Mouse (Mus musculus): ENCODE results near the gene Ezh1.

The Ezh1 gene

DNA sequence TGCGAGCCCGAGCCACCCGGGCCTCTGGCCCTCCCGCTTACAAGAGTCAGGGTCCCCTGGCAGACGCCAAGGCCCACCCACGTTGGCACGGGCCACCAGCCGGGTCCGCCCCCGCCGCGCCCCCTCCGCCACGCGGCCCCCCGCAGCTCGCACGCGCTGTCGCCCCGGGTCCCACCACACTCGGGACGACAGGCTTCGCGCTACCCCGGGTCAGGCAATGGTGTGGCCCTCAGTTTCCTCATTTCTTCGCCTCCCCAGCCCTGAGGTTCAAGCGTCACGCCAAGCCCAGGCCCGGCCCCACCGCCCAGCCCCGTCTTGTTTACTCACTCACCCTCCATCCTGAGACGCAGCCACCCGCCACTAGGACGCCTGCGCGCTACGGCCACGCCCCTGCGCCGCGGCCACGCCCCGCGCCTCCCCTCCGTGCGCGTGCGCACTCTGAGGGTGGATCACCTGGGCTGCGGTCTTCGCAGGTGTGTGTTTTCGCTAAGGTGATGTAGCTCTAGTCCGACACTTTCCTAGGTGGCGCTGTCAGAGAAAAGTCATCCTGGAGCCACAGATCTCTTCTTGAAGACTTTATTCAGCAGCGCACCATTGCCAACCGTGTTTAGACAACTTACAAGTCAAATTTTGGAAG is at the start of gene Ezh1:
Gene Ezh1, minus strand, starts transcription at position 399 of the 637 bp plus-strand sequence.
- peak; percentile 65 for DNase-seq (ENCODE audit: low spot score)

DNA sequence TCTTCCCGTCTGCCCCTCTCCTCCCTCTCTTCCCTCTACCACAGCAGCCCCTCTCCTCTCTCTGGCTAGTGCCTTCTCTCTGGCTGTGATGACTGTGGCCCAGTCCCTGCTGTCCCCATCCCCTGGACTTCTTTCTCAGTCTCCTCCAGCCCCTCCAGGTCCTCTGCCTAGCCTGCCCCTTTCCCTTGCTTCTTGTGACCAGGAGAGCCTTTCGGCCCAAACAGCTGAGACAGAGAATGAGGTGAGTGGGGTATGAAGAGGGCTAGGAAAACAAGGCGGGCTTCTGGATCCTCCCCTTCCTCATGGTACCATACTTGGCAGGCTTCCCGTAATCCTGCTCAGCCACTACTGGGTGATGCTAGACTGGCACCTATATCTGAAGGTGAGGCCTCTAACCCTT is 49.0 kb upstream of the Ezh1 start:
- DNase-seq (ENCODE audit: low spot score) = no peak

DNA sequence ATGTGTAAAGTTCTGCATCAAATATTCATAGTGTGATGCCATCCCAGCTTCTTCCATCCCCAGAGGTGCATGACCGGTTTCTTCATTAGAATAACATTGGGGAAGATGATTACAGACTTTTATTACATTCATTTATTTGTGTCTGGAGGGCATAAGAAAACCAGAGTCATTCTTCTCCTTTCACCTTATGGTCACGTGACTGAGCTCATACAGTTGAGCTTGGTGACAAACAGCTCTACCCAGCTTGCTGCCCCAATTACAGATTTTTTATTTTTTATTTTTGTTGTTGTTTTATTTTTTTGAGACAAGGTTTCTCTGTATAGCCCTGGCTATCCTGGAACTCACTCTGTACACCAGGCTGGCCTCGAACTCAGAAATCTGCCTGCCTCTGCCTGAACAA is 46.2 kb upstream of the Ezh1 start:
- DNase-seq (ENCODE audit: low spot score) = no peak

DNA sequence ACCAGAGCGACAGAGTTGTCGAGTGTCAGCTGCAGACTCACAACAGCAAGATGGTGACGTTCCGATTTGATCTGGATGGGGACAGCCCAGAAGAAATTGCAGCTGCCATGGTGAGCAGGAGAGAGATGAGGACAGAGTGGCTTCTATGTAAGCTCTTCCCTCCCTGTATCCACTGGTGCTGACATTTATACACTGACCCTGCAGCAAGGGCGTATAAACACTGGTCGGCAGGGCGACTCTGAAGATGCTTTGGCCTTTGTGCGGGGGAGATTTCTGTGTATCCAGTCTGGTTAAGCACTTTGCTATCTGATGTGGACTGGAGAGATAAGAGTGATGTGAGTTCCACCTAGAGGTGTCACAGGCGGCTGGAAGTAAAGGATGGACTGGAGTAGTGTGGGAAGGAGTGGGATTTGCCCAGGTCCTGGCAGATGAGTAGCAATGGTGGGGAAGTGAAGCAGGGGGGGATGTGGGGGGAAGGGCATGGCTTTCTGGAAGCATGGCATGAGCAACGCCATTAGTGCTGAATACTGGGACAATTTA is 43.4 kb upstream of the Ezh1 start:
- DNase-seq (ENCODE audit: low spot score) = no peak

DNA sequence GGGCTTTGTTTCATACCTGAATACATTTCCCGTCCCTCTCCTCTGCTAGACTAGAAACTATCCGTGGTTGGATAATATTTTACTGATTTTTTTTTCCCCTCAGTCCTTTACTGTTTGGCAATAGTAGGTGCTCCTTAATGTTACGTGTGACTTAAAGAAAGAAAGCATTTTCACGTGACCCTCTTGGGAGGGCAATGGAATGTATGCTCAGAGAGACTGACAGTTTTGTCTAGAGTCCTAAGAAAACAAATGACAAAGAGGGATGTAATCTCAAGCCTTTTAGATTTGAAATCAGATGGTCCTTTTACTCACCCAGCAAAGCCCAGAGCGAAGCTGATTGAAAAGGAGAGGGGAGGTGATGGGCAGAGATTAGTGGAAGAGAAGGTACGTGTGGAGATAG is 39.6 kb upstream of the Ezh1 start:
- no peak for DNase-seq (ENCODE audit: low spot score)

DNA sequence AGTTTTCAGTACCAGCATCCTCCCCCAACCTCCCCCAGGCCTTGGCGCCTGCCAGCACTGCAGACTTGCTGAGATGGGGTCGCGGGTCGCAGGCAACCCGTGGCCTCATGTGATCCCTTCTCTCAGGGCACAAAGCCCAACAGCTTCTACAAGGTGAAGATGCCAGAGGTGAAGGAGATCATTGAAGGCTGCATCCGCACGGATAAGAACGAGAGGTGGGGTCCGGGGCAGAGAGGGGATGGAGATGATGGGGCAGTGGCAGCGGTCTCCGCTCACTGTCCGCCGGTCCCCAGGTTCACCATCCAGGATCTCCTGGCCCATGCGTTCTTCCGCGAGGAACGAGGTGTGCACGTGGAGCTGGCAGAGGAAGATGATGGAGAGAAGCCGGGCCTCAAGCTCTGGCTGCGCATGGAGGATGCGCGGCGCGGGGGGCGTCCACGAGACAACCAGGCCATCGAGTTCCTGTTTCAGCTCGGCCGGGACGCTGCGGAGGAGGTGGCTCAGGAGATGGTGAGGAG is 38.8 kb upstream of the Ezh1 start:
- no peak for DNase-seq (ENCODE audit: low spot score)

DNA sequence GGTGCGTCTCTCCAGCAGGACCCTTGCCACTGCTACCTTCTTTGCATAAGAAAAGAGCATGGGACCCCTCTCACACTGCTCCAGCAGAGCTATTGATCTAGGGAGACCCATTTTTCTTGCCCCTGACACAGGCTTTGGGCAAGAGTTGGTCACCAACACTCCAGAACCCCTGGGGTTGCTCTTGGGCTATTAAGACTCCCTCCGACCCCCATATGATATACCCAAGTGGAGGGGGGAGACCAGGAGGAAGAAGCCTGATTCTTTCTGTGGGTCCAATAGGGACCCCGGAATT is 37.7 kb upstream of the Ezh1 start:
- DNase-seq (ENCODE audit: low spot score) = no peak

DNA sequence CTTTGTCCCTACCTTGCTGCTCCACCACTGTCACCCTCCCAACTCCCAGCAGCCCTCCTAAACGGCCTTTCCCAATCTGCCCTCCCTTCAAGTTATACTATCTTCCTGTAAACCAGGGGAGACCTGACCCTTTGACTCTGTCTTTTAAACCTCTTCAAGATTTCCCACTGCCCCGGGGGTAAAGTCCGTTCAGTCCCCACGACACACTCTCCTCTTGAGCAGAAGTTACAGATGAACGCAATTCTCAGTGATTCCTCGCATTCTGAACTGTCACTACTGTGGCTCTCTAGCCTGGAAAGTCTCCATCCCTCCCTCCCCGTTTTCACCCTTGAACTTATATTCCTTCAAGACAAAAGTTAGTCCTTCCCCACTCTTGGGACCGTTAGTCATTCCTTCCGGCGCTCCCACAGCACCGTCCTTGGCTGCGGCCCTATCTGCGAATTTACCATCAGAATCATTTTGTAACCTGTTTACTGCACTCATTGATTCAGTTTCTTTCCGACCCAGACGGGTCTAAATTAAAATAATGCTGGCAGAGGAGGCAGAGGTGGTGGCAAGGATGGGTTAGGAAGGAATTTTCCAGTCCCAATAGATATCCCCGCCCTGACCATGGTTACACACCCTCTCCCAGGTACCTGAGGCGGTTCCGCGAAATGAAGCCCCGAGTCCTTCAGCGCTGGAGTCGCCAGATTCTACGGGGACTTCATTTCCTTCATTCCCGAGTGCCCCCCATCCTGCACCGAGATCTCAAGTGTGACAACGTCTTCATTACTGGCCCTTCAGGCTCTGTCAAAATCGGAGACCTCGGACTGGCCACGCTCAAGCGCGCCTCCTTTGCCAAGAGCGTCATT is 37.1 kb upstream of the Ezh1 start:
- DNase-seq (ENCODE audit: low spot score) = no peak

DNA sequence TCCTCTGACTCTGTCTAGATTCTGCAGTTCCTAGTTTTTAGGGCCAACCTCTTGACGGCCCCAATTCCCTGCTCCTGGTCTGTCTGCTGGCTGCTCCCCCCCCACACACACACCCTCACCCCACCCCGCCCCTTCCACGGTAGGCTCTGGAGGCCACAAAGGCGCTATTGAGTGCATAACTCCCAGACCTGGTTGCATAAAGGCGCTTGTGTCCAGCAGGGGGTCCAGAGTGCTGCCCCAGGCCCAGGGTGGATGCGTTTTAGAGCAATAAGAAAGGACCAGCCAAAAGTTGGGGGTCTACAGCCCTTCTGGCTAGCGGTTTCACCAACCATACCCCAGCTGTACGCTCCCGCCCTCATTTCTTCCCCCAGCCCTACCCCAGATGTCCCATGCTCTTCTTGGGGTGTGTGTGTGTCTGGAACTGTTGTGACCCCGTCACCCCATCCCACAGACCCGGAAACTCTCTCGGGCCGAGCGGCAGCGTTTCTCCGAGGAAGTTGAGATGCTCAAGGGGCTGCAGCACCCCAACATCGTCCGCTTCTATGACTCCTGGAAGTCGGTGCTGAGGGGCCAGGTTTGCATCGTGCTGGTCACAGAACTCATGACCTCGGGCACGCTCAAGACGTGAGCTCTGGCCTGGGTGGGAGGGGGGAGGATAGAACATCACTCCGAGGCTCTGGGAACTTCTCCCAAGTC is 36.2 kb upstream of the Ezh1 start:
- no peak for DNase-seq (ENCODE audit: low spot score)

DNA sequence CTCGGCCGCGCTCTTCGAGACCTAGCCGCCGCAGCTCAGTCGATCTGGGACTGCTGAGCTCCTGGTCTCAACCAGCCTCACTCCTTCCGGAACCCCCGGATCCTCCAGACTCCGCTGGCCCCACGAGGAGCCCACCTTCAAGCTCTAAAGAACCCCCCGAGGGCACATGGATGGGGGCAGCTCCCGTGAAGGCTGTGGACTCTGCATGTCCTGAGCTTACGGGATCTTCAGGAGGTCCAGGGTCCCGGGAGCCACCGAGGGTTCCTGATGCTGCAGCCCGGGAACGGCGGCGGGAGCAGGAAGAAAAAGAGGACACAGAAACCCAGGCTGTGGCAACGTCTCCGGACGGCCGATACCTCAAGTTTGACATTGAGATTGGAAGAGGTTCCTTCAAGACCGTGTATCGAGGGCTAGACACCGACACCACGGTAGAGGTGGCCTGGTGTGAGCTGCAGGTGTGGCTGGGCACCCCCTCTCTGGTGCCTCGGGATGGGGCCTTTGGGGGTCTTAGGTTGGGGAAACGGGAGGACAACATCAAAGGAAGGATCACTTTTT is 34.6 kb upstream of the Ezh1 start:
- no peak for DNase-seq (ENCODE audit: low spot score)

DNA sequence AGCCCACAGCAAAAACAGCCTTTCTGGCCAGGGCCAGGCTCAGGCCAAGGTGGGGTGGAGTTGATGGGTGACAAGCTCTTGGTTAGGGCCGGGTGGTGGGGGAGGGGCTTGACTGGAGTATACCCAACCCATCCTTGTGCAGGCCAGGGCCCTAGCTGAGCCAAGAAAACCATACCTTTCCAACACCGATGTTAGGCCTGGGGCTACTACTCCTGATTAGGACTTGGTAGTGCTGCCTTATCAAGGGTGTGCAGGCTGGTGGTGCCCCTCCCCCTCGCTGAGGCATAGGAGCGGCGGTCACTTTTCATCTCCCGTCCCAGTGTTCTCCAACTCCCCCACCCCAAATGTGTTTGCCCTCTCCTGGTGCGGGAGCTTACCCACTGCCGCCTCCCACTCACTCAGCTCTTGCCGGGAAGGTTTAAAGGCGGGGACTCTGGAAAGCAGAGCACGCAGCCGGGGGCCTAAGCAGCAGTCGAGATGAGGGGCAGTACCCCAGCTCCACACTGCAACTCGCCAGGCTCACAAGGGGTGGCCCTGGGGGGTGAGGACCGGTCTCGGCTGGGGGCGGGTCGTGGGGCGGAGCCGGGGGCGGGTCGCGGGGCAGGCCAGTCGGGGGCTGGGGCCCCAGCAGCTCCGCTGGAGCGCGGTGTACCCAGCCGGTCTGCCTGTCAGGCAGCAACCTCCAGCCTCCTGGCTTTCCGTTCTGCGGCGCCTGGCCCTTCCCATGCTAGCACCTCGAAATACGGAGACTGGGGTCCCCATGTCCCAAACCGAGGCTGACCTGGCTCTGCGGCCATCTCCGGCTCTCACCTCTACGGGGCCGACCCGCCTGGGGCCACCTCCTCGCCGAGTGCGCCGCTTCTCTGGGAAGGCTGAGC is 33.9 kb upstream of the Ezh1 start, which contains the start of gene Wnk4:
Gene Wnk4, plus strand, starts transcription at position 620 of the 878 bp plus-strand sequence.
- no peak for DNase-seq (ENCODE audit: low spot score)

DNA sequence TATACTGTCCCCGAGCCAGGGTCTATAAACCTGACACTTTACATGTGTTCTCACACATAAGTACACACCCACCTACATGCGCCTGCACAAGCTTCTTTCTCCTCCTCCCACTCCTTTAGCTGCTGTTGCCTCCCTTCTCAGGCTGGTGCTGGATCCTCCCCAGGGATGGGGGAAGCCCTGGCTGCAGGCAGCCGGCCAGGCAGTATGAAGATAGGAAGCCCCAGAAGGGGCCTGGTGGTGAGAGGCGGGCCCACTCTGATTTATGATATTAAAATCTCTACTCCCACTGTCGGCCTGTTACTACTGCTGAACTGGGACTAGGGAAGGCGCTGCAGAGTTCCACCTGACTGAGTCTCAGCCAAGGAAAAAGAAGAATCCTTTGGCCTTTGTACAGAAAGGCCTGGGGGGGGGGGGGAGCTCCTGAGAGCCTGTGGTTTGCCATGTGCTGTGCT is 33.0 kb upstream of the Ezh1 start:
- no peak for DNase-seq (ENCODE audit: low spot score)

DNA sequence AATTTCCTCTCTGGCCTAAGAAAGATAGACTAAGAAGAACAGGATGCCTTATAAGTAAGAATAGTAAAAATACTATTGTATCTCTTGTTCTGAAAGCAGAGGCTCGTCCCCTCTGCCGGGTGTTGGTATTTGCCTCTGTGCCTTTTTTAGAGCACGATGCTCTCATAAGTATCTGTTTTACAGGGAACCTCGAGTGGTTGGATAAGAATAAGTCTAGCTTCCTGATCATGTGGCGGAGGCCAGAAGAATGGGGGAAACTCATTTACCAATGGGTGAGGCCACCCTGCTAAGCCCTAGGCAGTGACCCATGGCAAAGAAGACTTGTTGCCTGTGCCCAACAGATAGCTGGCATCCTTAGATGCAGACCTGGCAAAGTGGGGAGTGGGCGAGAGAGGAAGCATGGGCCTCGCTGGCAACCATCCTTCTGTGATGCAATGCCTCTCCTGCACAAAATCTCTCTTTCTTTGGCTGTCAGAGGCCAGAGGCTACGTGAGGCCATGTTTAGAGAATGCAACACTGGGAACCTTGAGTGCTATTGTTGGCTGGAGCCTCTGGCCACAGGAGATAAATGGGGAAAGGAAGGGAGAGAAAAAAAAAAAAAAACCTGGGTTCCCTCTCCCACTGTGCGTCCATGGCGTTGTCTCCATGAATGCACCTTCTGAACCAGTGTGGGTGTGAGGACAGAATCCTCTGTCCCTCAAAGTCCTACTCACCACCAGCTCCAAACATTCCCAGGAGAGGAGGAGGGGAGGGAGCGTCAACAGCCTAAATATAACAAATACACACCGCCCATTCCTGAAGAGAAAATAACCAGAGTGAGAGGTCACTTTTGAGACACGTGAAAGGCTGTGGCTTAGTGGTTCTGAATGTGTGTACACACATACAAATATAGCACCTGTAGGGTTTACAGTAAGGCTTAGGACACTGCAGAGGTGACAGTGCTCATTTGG is 29.8 kb upstream of the Ezh1 start:
- no peak for DNase-seq (ENCODE audit: low spot score)

DNA sequence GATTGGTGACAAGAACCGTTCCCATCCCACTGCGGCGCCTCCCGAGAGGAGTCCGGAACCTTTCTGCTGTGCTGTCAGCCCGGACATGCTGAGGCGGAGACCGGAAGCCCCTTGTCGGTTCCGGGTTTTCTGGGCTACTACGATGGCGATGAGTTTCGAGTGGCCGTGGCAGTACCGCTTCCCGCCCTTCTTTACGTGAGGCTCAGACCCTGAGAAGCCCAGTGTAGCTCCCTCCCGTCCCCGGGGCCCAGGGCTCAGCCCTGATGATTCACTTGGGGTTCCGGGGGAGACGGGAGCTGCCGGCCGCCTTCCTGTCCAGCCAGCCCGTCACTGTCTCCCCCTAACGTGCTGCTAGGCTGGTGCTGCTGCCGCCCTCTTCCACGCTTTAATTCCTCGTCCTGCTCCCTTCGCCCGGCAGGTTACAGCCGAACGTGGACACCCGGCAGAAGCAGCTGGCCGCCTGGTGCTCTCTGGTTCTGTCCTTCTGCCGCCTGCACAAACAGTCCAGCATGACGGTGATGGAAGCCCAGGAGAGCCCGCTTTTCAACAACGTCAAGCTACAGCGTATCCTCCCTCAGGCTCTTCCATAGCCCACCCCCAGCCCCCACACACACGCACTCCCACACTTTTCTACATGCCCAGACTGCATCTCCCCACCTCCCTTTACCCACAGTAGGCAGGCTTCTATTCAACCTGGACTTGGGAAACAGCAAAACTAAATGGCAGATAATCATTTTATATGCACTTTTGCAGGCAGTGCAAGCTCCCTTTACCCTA is 27.5 kb upstream of the Ezh1 start, which contains the start of gene Vps25:
Gene Vps25, plus strand, starts transcription at position 95 of the 777 bp plus-strand sequence.
- peak; percentile 72 for DNase-seq (ENCODE audit: low spot score)

DNA sequence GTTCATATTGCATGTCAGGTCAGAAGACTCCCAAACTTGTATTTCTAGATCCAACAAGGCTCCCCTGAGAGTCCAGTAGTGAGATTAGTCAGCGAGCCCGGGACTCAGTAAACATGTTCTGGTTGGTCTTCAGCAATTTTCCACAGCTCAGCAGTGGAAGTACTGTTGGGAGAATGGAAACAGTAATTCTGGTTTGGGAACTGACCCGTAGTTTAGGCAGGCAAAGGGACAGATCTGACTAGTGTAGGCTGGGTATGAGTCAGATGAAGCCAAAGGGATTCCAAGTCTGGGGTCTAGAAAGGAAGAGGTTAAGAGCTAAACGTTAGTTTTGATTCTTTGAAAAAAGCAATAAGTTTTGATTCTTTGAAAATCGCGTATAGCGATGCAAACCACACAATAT is 26.7 kb upstream of the Ezh1 start:
- DNase-seq (ENCODE audit: low spot score) = no peak

DNA sequence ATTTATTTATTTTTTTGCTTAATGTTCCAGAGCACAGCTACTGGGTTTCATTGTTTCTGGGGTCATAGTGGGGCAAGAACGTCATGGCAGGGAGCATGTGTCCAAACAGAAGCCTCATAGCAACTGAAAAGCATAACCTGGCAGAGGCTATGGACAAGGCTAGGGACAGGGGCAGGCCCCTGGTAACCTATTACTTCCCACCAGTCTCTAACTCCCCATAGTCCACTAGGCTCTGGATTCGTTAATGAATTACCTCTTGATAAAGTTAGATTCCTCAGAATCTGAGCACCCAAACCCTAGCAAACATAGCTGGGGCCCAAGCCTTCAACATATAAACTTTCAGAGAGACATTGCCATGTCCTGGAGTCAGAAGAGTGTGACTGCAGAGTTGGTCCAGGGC is 24.8 kb upstream of the Ezh1 start:
- DNase-seq (ENCODE audit: low spot score) = no peak

DNA sequence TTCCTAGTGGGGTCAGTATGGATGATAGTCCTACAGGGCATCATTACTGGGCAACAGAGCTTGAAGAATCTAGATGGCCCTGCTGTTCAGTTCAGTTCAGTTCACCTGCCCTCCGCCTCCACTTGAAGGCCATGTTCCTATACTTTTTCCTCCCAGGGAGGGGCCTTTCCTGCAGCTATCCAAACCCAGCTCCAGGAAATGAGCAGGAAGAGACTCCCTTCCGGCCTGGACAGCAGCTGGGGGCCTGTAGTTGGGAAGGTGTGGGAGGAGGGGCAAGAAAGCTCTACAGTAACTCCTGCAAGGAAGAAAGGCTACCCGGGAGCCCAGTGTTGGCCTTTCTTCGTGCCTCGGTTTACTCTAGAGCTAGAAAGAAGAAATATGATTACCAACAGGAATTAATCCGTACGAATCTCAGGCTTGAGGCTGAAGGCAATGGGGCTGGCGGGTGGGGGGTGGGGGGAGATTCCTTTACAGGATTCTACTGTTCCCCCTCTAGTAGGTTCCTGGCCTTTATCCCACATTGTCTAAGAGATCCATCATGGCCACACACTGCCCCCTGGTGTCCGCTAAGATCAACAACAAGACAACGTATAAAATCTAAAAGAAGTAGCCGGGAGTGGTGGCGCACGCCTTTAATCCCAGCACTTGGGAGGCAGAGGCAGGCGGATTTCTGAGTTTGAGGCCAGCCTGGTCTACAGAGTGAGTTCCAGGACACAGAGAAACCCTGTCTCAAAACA is 22.2 kb upstream of the Ezh1 start:
- peak; percentile 78 for DNase-seq (ENCODE audit: low spot score)

DNA sequence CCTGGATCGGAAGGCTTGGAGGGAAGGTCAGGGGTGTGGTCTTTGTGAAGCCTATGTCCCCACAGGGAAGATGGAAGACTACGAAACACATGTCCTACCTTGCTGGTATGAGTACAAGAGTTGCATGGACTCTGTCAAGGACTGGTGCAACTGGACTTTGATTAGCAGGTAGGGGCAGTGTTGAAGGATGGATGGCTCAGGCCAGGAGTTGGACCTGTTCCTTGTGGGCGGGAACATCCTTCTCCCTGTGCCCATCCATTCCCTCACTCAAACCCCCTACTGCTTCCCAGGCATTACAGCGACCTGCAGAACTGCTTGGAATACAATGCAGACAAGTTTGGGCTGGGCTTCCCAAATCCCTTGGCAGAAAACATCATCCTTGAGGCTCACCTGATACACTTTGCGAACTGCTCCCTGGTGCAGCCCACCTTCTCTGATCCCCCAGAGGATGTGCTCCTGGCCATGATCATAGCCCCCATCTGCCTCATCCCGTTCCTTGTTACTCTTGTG is 21.3 kb upstream of the Ezh1 start:
- DNase-seq (ENCODE audit: low spot score) = no peak
